Mouse (Mus musculus): Measurements from ENCODE around the gene Fam120a. TPM values are rescaled to one million over a fixed set of nuclear protein-coding genes. Genes with fewer than 3 reads are reported as not detected.

The Fam120a gene
- polyA plus RNA-seq, 1 experiment from 2014 or later: 17.3 TPM

- Histone ChIP-seq H3K27me3 (no peaks in the 10 kb centered on the region), H3K4me3 (replicated peaks) (no peak overlapping the region), H3K27ac (no peak overlapping the region), H3K36me3 (peaks cover 86% of the 10 kb centered on the region), H3K4me1 (replicated peaks) (peaks cover 4% of the 10 kb centered on the region; the same call in 1 of the 2 replicates), H3K9me3 (no peaks in the 10 kb centered on the region), H3K9ac (replicated peaks) (no peak overlapping the region), H3K4me2 (no peak overlapping the region)
- WGBS: 92% methylated on average over 7 of the region's 7 CpGs
- ATAC-seq (ENCODE audit: insufficient number of reproducible peaks, insufficient read depth, low FRiP score, low TSS enrichment, low read depth): no peak
These were observed 56.4 kb downstream of the Fam120a start for GRCm38 (mm10) chr13:48911426-48911825.

GRCm38 (mm10) chr13:48905458-48905857, 62.4 kb downstream of the Fam120a start:
- Histone ChIP-seq H3K4me2 (no peak overlapping the region), H3K36me3 (peaks cover 91% of the 10 kb centered on the region), H3K9ac (replicated peaks) (no peak overlapping the region), H3K27ac (no peak overlapping the region), H3K9me3 (no peaks in the 10 kb centered on the region), H3K4me1 (replicated peaks) (peaks cover 4% of the 10 kb centered on the region; the same call in 1 of the 2 replicates), H3K4me3 (replicated peaks) (no peak overlapping the region), H3K27me3 (no peaks in the 10 kb centered on the region)
- no peak for ATAC-seq (ENCODE audit: insufficient number of reproducible peaks, insufficient read depth, low FRiP score, low TSS enrichment, low read depth)
- 94% methylated on average over 2 of the region's 2 CpGs for WGBS

GRCm38 (mm10) chr13:48895376-48895775, 72.4 kb downstream of the Fam120a start:
- WGBS: 88% methylated on average over 5 of the region's 5 CpGs
- Histone ChIP-seq H3K4me1 (replicated peaks) (no peaks in the 10 kb centered on the region), H3K9ac (replicated peaks) (no peak overlapping the region), H3K9me3 (no peaks in the 10 kb centered on the region), H3K4me3 (replicated peaks) (no peak overlapping the region), H3K27me3 (no peaks in the 10 kb centered on the region), H3K27ac (no peak overlapping the region), H3K4me2 (no peak overlapping the region), H3K36me3 (peaks cover 91% of the 10 kb centered on the region)
- no peak for ATAC-seq (ENCODE audit: insufficient number of reproducible peaks, insufficient read depth, low FRiP score, low TSS enrichment, low read depth)

DNA sequence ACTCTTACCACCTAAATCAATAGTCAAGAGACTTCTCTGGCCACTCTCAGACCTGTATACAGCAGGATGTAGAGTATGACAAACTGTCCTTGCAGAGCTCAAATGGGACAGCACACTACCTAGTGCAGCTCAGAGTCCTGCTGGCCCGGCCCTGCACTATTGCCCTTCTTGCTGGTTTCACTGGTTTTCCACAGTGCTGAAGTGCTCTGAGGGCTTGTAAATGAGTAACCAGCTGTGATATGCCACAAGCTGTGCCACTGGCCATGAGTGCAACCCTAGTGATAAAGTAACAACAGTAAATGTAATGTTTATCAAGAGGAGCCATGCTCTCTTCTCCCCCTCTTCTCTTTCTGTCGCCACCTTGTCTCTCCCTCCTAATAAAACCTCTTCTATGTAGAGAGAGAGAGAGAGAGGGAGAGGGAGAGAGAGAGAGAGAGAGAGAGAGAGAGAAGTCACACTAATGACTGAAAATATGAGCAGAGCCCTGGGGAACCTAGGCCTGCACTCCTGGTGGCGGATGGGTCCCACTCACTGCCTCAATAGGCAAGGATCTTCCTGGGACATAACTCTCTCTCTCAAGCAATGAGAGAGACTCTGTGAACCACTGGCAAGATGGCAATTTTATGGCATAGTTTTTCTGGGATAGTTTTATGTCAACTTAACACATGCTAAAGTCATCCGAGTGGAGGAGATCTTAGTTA, 77.4 kb downstream of the Fam120a start:
- Histone ChIP-seq H3K9me3 (no peaks in the 10 kb centered on the region), H3K27ac (no peak overlapping the region), H3K4me2 (no peak overlapping the region), H3K36me3 (peaks cover 94% of the 10 kb centered on the region), H3K9ac (replicated peaks) (no peak overlapping the region; the same call in 1 of the 2 replicates), H3K27me3 (no peaks in the 10 kb centered on the region), H3K4me1 (replicated peaks) (no peaks in the 10 kb centered on the region), H3K4me3 (replicated peaks) (no peak overlapping the region)
- 87% methylated on average over 4 of the region's 4 CpGs for WGBS
- ATAC-seq (ENCODE audit: insufficient number of reproducible peaks, insufficient read depth, low FRiP score, low TSS enrichment, low read depth): no peak

GRCm38 (mm10) chr13:48878534-48878933, 89.3 kb downstream of the Fam120a start:
- peak; percentile 97 for ATAC-seq (ENCODE audit: insufficient number of reproducible peaks, insufficient read depth, low FRiP score, low TSS enrichment, low read depth)
- H3K27me3 ChIP-seq: no peaks in the 10 kb centered on the region
- peak overlapping the region; percentile 67 for H3K4me2 ChIP-seq
- H3K27ac ChIP-seq: peak overlapping the region; percentile 89
- peaks cover 7% of the 10 kb centered on the region for H3K4me1 ChIP-seq (replicated peaks)
- peaks cover 35% of the 10 kb centered on the region for H3K36me3 ChIP-seq
- under 1% methylated on average over 36 of the region's 36 CpGs for WGBS
- H3K9ac ChIP-seq (replicated peaks): peak overlapping the region; percentile 78
- peak overlapping the region; percentile 44 for H3K4me3 ChIP-seq (replicated peaks)
- no peaks in the 10 kb centered on the region for H3K9me3 ChIP-seq

DNA sequence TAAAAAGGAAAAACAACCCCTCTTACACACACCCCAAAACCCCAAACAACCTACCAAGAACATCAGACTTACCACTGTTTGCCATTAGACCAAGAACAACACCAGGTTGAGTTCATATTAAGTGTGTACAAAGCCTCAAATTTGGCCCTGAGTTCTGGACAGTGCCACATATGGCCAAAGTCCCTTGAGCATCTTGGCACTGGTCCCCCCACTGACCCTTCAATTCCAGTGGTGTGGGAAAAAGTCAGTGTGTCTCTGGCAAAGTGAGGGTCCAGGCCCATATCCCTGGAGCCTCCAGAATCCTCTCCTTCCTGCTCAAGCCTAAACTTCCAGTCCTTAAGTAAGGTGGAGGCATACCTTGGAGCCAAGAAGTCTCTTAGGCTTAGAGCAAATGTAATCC, 90.0 kb downstream of the Fam120a start:
- Histone ChIP-seq H3K4me2 (peak overlapping the region; percentile 67), H3K9ac (replicated peaks) (peak overlapping the region; percentile 78), H3K36me3 (peaks cover 30% of the 10 kb centered on the region), H3K9me3 (no peaks in the 10 kb centered on the region), H3K4me1 (replicated peaks) (peaks cover 11% of the 10 kb centered on the region), H3K27me3 (no peaks in the 10 kb centered on the region), H3K27ac (peak overlapping the region; percentile 89; the same call in 1 of the 2 replicates), H3K4me3 (replicated peaks) (peak overlapping the region; percentile 44)
- ATAC-seq (ENCODE audit: insufficient number of reproducible peaks, insufficient read depth, low FRiP score, low TSS enrichment, low read depth): no peak

GRCm38 (mm10) chr13:48872726-48873125, 95.1 kb downstream of the Fam120a start:
- Histone ChIP-seq H3K9me3 (no peaks in the 10 kb centered on the region), H3K36me3 (peaks cover 7% of the 10 kb centered on the region), H3K4me2 (no peak overlapping the region), H3K27ac (no peak overlapping the region), H3K9ac (replicated peaks) (no peak overlapping the region), H3K4me1 (replicated peaks) (peaks cover 39% of the 10 kb centered on the region), H3K27me3 (no peaks in the 10 kb centered on the region), H3K4me3 (replicated peaks) (no peak overlapping the region)
- no peak for ATAC-seq (ENCODE audit: insufficient number of reproducible peaks, insufficient read depth, low FRiP score, low TSS enrichment, low read depth)
- 83% methylated on average over 5 of the region's 5 CpGs for WGBS

DNA sequence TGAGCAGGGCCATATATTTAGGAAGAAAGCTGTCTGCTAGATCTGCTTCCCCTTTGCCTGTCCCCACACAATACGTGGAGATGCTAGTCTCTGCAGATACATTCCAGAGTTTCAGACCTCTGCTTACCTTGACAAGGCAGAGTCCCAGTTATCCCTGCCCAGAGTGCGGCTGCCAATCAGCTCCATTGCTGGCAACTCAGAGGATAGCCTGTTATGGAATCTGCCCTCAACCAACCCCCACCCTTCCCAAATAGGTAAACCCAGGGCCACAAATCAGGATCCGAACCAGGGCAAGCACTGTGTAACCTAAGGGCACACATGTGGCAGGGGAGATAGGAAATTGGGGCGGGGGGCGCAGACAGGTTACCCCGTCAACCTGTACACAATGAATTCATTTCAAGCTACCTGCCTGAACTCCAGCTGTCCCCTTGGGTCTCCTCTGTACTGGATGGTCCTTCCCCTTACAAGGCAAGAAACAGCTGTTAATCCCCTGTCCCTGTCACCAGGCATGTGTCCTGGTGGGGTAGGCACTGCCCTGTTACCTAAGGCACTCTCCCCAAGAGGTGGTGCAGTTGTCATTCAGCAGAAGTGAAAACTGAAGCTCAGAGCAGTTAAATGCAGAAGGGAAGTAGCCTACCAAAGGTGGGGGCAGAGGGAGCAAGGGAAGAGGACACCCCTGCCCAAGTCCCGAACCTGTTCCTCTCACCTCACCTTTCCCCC, 95.8 kb downstream of the Fam120a start:
- Histone ChIP-seq H3K27ac (peak overlapping the region; percentile 90; the same call in 1 of the 2 replicates), H3K4me1 (replicated peaks) (peaks cover 45% of the 10 kb centered on the region), H3K27me3 (no peaks in the 10 kb centered on the region), H3K36me3 (peaks cover 7% of the 10 kb centered on the region), H3K4me3 (replicated peaks) (peak overlapping the region; percentile 95), H3K4me2 (peak overlapping the region; percentile 82), H3K9ac (replicated peaks) (peak overlapping the region; percentile 99), H3K9me3 (no peaks in the 10 kb centered on the region)
- 64% methylated on average over 7 of the region's 7 CpGs for WGBS
- no peak for ATAC-seq (ENCODE audit: insufficient number of reproducible peaks, insufficient read depth, low FRiP score, low TSS enrichment, low read depth)

DNA sequence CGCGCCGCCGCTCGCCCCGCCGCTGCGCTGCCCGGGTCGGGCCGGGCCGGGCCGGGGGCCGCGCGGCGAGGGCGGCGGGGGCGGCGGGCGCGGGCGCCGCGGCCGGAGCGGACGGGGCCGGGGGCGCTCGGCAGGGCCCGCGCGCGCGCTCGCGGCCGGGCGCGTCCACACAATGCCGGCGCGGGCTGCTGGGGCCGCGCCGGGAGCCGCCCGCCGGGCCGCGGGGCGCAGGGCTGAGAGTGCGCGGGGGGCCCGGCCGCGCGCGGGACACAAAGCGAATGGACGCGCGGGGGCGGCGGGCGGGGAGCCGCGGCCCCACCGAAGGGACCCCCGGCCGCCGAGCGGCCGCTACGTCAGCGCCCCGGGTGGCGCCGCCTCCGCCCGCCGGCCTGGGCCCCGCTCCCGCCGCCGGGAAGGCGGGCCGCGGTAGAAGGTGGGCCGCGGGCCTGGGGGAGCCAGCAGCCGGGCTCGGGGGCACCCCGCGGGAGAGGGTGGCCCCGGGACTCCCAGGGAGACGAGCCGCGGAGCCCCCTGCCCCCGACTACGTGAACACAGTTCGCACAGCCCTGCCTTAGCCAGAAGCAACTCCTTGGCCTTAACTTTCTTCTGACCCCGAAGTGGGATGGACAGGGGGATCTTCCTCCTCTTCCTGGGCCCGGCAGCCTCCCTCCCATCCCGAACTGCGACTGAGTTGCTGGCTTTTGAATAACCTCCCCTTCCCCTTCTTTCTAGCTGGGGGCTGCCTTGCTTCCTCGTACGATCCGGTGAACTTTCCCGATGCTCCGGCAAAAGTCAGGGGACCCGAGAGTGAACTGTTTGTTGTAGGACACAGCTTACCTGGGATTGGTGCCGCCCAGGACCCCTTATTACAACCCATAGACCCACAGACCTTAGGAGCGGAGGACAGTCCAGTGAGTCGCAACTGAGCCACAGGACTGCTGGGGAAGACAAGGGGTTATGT, 96.8 kb downstream of the Fam120a start, which contains the start of gene Phf2:
Phf2 (minus strand) TSS at position 349 of the 961 bp plus-strand sequence.
- Histone ChIP-seq H3K4me1 (replicated peaks) (peaks cover 53% of the 10 kb centered on the region), H3K9ac (replicated peaks) (peak within 1 kb of the TSS; percentile 99), H3K4me3 (replicated peaks) (peak within 1 kb of the TSS; percentile 95), H3K36me3 (peaks cover 7% of the 10 kb centered on the region; the same call in 1 of the 2 replicates), H3K27ac (peak within 1 kb of the TSS; percentile 95), H3K9me3 (no peaks in the 10 kb centered on the region), H3K27me3 (no peaks in the 10 kb centered on the region), H3K4me2 (peak within 1 kb of the TSS; percentile 82)
- WGBS: under 1% methylated on average over 55 of the region's 117 CpGs
- peak; percentile 12; the same call in 1 of the 2 replicates for ATAC-seq (ENCODE audit: insufficient number of reproducible peaks, insufficient read depth, low FRiP score, low TSS enrichment, low read depth)

- H3K4me1 ChIP-seq (replicated peaks): peaks cover 53% of the 10 kb centered on the region
These were observed 97.7 kb downstream of the Fam120a start for GRCm38 (mm10) chr13:48869950-48870770.

More at GRCm38 (mm10) chr13:48869950-48870770, 97.7 kb downstream of the Fam120a start:
- Histone ChIP-seq H3K27me3 (no peaks in the 10 kb centered on the region), H3K4me3 (replicated peaks) (peak overlapping the region; percentile 95), H3K9ac (replicated peaks) (peak overlapping the region; percentile 99), H3K27ac (peak overlapping the region; percentile 95), H3K36me3 (peaks cover 5% of the 10 kb centered on the region; the same call in 1 of the 2 replicates), H3K9me3 (no peaks in the 10 kb centered on the region), H3K4me2 (peak overlapping the region; percentile 68)
- WGBS: under 1% methylated on average over 96 of the region's 102 CpGs
- no peak; the same call in 1 of the 2 replicates for ATAC-seq (ENCODE audit: insufficient number of reproducible peaks, insufficient read depth, low FRiP score, low TSS enrichment, low read depth)

All from limb, embryonic 12.5 days (tissue).